Mouse (Mus musculus): ENCODE measurements at regions not wholly inside any gene's neighbourhood (a gene's known extent, or its start where the extent isn't known, plus 50 kb on each side); places are given as distances from the start of the nearest gene placed in this dataset.
A peak's percentile ranks its signal among the peaks of the same experiment; 100 is the strongest.

DNA sequence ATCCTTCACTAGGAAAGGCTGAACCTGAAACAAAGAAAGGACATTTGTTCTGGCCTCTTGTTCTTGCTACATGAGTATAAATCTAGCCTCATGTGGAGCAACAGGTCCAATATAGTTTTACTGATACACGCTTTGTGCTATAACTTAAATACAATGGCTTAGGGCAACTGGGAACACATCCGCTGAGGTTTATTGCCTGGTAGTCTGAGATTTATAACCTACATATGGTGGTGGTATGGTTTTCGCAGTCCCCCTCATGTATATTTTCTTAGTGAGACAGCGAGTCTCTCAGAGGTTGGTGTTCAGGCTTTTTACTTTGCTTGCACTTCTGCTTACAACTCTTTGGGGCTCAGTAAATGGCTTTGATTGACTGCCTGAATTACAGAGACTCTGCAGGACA lies 613.6 kb upstream of the Pkn2 start:
- H3K9ac ChIP-seq (replicated peaks; ENCODE audit: low read depth, low read length), result no peak overlapping the region
- WGBS, result 95% methylated on average over 4 of the region's 4 CpGs
- no peaks in the 10 kb centered on the region for H3K27me3 ChIP-seq (replicated peaks; ENCODE audit: control insufficient read depth, insufficient read depth, low read length)
- H3K27ac ChIP-seq (ENCODE audit: low read length), result no peak overlapping the region
- no peak overlapping the region for H3K4me3 ChIP-seq (replicated peaks; ENCODE audit: low read length)
- no peak for ATAC-seq
- H3K9me3 ChIP-seq (ENCODE audit: control insufficient read depth, low read length), result no peaks in the 10 kb centered on the region
- no peak overlapping the region for H3K4me2 ChIP-seq (ENCODE audit: low read length)
- no peaks in the 10 kb centered on the region for H3K4me1 ChIP-seq (replicated peaks; ENCODE audit: control insufficient read depth, insufficient read depth, low read length)
- no peaks in the 10 kb centered on the region for H3K36me3 ChIP-seq (ENCODE audit: control insufficient read depth, insufficient read depth)

DNA sequence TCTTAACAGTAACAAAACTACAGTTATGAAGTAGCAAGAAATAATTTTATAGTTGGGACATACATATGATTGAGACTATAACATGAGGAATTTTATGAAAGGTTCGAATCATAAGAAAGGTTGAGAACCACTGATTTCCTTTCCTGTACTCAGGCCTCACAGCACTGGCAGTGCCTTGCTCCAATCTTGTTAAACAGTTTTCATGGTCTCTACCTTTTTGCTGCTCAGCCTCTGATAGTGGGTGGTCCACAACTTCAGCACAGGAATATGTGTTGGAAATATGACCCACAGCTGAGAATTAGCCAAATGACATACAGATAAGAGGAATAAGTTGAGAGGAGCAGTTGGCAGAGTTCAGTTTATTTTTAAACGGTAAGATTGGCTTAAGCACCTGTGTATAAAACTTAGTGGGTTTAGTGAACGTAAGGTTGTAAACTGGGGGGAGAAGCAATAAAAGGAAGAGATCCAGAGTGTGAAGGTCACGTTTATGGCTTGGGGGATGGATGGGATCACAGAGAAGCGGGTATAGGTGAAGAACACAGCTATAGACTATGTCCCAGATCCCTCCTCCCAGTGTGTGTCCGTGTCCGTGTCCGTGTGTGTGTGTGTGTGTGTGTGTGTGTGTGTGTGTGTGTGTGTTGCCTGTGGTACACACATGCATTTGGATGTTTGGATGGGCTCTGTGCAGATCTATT lies 596.3 kb upstream of the Pkn2 start:
- Histone ChIP-seq H3K27me3 (replicated peaks; ENCODE audit: control insufficient read depth, insufficient read depth, low read length) (no peaks in the 10 kb centered on the region), H3K4me3 (replicated peaks; ENCODE audit: low read length) (no peak overlapping the region), H3K9me3 (ENCODE audit: control insufficient read depth, low read length) (no peaks in the 10 kb centered on the region), H3K4me1 (replicated peaks; ENCODE audit: control insufficient read depth, insufficient read depth, low read length) (no peaks in the 10 kb centered on the region), H3K36me3 (ENCODE audit: control insufficient read depth, insufficient read depth) (no peaks in the 10 kb centered on the region), H3K9ac (replicated peaks; ENCODE audit: low read depth, low read length) (no peak overlapping the region), H3K27ac (ENCODE audit: low read length) (no peak overlapping the region), H3K4me2 (ENCODE audit: low read length) (no peak overlapping the region)
- no peak for ATAC-seq
- 89% methylated on average over 8 of the region's 8 CpGs for WGBS

DNA sequence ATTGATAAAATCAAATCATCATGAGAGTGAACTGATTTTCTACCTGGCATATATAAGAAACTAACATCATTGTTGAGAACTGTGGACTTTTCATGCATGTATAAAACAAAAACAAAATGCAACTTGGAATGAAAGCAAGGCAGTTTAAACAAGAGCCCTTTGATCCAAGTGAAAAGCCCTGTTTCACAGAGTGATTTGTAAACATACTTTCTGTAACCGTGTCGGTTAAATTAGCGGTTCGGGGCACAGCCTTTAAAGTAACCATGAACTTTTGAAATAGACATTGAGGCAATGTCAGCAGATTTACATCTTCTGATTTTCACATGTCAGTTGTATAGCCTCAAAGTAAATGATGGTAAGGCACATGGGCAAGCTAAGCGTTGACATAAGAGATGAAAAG lies 593.7 kb upstream of the Pkn2 start:
- H3K27ac ChIP-seq (ENCODE audit: low read length), result no peak overlapping the region
- no peak overlapping the region for H3K4me3 ChIP-seq (replicated peaks; ENCODE audit: low read length)
- WGBS, result 53% methylated on average over 5 of the region's 5 CpGs
- H3K9me3 ChIP-seq (ENCODE audit: control insufficient read depth, low read length), result no peaks in the 10 kb centered on the region
- H3K4me2 ChIP-seq (ENCODE audit: low read length), result no peak overlapping the region
- no peak for ATAC-seq
- no peaks in the 10 kb centered on the region for H3K4me1 ChIP-seq (replicated peaks; ENCODE audit: control insufficient read depth, insufficient read depth, low read length)
- no peaks in the 10 kb centered on the region for H3K27me3 ChIP-seq (replicated peaks; ENCODE audit: control insufficient read depth, insufficient read depth, low read length)
- no peak overlapping the region for H3K9ac ChIP-seq (replicated peaks; ENCODE audit: low read depth, low read length)
- H3K36me3 ChIP-seq (ENCODE audit: control insufficient read depth, insufficient read depth), result no peaks in the 10 kb centered on the region

DNA sequence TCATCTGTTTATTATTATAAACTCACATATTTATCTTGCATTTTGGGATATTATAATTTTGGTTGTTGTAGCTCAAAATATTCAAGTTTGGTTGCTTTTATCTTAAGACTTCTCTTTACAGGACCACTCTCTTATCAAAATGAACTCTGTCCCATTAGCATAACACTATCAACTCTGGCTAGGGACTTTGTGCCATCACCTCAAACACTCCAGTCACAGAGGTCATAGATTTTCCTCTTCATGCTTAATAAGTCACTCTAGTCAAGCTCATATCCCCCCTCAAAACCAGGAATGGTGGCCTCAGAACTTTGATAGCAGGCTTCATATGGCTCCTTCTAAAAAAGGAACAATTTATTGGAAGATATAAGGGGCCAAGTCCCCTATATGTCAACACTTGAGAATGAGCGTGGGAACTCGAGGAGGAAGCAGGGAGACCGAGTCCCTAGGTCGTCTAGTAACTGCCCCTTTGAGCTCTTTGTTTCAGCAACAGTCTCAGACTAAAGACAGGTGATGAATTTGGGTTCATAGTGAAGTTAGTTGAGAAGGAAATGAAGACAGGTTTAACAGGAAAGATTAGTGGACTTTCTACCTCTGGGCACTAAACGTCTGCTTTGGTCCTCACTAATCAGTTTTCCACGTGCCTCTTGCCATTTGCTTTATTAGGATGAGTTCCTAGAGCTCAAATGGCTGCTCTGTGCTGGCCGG lies 565.4 kb upstream of the Pkn2 start:
- 67% methylated on average over 7 of the region's 7 CpGs for WGBS
- Histone ChIP-seq H3K4me2 (ENCODE audit: low read length) (no peak overlapping the region), H3K36me3 (ENCODE audit: control insufficient read depth, insufficient read depth) (no peaks in the 10 kb centered on the region), H3K9ac (replicated peaks; ENCODE audit: low read depth, low read length) (no peak overlapping the region), H3K27me3 (replicated peaks; ENCODE audit: control insufficient read depth, insufficient read depth, low read length) (no peaks in the 10 kb centered on the region), H3K9me3 (ENCODE audit: control insufficient read depth, low read length) (no peaks in the 10 kb centered on the region), H3K4me1 (replicated peaks; ENCODE audit: control insufficient read depth, insufficient read depth, low read length) (no peaks in the 10 kb centered on the region), H3K27ac (ENCODE audit: low read length) (no peak overlapping the region), H3K4me3 (replicated peaks; ENCODE audit: low read length) (no peak overlapping the region)
- ATAC-seq, result no peak

DNA sequence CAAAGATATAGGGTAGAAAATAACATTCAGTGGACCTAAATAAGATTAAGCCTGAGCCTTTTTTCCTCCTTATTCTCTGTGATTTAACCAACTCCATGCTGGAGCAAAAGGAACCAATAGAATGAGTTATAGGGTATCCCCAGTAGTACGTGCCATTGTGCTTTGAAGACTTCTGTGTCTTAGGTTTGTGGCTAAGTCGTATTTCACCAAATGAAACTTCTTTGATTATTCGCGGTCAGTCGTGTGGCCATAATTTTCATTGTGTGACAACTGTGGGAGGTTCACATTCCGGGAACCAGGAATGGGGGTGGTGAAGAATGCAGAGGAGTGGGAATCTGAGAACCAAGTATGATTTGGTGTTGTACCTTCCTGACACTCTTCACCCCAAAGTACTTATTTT lies 535.6 kb upstream of the Pkn2 start:
- WGBS, result 53% methylated on average over 6 of the region's 6 CpGs
- Histone ChIP-seq H3K27me3 (replicated peaks; ENCODE audit: control insufficient read depth, insufficient read depth, low read length) (no peaks in the 10 kb centered on the region), H3K4me2 (ENCODE audit: low read length) (no peak overlapping the region), H3K4me1 (replicated peaks; ENCODE audit: control insufficient read depth, insufficient read depth, low read length) (no peaks in the 10 kb centered on the region), H3K9ac (replicated peaks; ENCODE audit: low read depth, low read length) (no peak overlapping the region), H3K9me3 (ENCODE audit: control insufficient read depth, low read length) (no peaks in the 10 kb centered on the region), H3K4me3 (replicated peaks; ENCODE audit: low read length) (no peak overlapping the region), H3K27ac (ENCODE audit: low read length) (no peak overlapping the region), H3K36me3 (ENCODE audit: control insufficient read depth, insufficient read depth) (no peaks in the 10 kb centered on the region)
- ATAC-seq, result no peak

DNA sequence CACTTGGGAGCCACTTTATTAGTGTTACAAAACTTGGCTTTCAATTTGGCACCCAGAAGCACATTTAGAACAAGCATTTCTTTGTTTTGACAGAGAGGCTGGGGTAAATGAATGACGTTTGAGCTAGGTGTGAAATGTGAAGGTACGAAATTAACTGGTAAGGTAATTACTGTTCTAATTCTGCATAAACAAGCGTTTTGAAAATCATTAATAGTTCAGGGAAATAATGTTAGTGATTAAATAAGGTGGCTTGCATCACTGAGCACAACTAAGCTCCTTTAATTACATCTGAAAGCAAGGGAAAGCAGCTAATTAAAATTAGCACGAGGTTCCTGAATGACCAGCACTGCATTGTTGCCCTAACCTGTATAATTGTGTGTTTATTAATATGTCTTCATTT lies 529.9 kb upstream of the Pkn2 start:
- H3K36me3 ChIP-seq (ENCODE audit: control insufficient read depth, insufficient read depth), result no peaks in the 10 kb centered on the region
- peaks cover 5% of the 10 kb centered on the region; the same call in 1 of the 2 replicates for H3K27me3 ChIP-seq (replicated peaks; ENCODE audit: control insufficient read depth, insufficient read depth, low read length)
- no peak overlapping the region for H3K4me3 ChIP-seq (replicated peaks; ENCODE audit: low read length)
- no peak overlapping the region for H3K9ac ChIP-seq (replicated peaks; ENCODE audit: low read depth, low read length)
- H3K9me3 ChIP-seq (ENCODE audit: control insufficient read depth, low read length), result no peaks in the 10 kb centered on the region
- H3K27ac ChIP-seq (ENCODE audit: low read length), result no peak overlapping the region
- ATAC-seq, result 0 out of 2 replicates have a peak, but pooled peaks have one; percentile 15
- no peak overlapping the region for H3K4me2 ChIP-seq (ENCODE audit: low read length)
- WGBS, result 12% methylated on average over 4 of the region's 4 CpGs
- H3K4me1 ChIP-seq (replicated peaks; ENCODE audit: control insufficient read depth, insufficient read depth, low read length), result no peaks in the 10 kb centered on the region

DNA sequence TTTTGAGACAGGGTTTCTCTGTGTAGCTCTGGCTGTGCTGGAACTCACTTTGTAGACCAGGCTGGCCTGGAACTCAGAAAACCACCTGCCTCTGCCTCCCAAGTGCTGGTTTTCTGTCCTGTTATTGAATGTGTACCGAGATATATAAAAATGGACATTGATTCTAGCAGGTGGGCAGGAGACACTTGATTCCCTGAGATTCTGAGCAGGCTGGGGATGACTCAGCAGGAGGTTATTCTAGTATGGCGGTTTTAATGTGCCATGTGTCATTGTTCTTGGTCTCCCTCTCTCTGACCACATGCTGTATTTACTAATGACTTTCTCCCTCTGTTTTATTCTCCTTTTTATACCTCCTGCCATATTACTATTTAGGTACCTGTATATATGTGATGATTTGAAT lies 517.2 kb upstream of the Pkn2 start:
- H3K4me3 ChIP-seq (replicated peaks; ENCODE audit: low read length), result no peak overlapping the region
- ATAC-seq, result no peak
- no peaks in the 10 kb centered on the region for H3K27me3 ChIP-seq (replicated peaks; ENCODE audit: control insufficient read depth, insufficient read depth, low read length)
- H3K9me3 ChIP-seq (ENCODE audit: control insufficient read depth, low read length), result no peaks in the 10 kb centered on the region
- no peaks in the 10 kb centered on the region for H3K36me3 ChIP-seq (ENCODE audit: control insufficient read depth, insufficient read depth)
- H3K4me2 ChIP-seq (ENCODE audit: low read length), result no peak overlapping the region
- no peak overlapping the region for H3K27ac ChIP-seq (ENCODE audit: low read length)
- H3K4me1 ChIP-seq (replicated peaks; ENCODE audit: control insufficient read depth, insufficient read depth, low read length), result no peaks in the 10 kb centered on the region
- WGBS, result 68% methylated on average over 2 of the region's 2 CpGs
- H3K9ac ChIP-seq (replicated peaks; ENCODE audit: low read depth, low read length), result no peak overlapping the region

DNA sequence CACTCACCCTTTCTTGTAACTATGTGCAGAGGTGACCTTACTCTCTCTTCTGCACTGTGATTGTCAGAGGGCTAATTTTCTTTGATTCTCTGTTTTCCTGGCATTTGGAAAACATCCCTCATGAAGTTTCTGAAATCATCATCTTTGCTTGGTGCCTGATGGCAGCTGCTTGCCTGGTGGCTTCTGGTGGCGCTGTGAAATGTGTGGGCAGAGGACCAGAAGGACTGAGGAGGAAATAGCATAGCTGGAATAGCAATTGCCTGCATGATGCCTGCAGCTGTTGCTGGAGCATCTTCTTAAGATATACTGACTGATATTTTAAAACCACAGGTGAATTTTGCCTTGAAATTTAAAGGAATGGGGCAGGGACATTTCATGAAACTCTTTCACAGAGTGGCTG lies 502.6 kb upstream of the Pkn2 start:
- ATAC-seq, result no peak
- H3K27ac ChIP-seq (ENCODE audit: low read length), result no peak overlapping the region
- no peak overlapping the region for H3K9ac ChIP-seq (replicated peaks; ENCODE audit: low read depth, low read length)
- no peaks in the 10 kb centered on the region for H3K36me3 ChIP-seq (ENCODE audit: control insufficient read depth, insufficient read depth)
- WGBS, result 92% methylated on average over 1 of the region's 1 CpGs
- no peaks in the 10 kb centered on the region for H3K27me3 ChIP-seq (replicated peaks; ENCODE audit: control insufficient read depth, insufficient read depth, low read length)
- H3K9me3 ChIP-seq (ENCODE audit: control insufficient read depth, low read length), result no peaks in the 10 kb centered on the region
- H3K4me1 ChIP-seq (replicated peaks; ENCODE audit: control insufficient read depth, insufficient read depth, low read length), result no peaks in the 10 kb centered on the region; the same call in 1 of the 2 replicates
- H3K4me2 ChIP-seq (ENCODE audit: low read length), result no peak overlapping the region
- H3K4me3 ChIP-seq (replicated peaks; ENCODE audit: low read length), result no peak overlapping the region

DNA sequence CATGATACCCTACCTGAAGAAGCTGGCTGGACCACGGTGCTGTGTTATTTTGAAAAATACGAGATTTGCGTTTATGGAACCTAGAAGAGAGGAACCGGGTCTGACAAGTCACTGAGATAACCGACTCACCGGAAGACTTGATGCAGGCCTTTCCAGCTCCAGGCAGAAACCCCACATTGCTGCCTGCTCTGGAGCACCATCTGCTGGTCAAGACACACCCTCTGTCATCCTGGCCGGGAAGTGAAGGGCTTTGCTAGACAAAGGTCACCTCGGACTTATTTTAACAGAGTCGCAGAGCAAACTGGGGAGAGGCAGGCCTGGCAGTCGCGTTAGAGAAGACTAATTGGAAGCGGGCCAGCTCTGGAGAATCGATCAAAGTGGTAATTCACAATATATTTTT lies 497.4 kb upstream of the Pkn2 start:
- Histone ChIP-seq H3K27ac (ENCODE audit: low read length) (no peak overlapping the region), H3K4me2 (ENCODE audit: low read length) (peak overlapping the region; percentile 21; the same call in 1 of the 2 replicates), H3K9ac (replicated peaks; ENCODE audit: low read depth, low read length) (no peak overlapping the region), H3K36me3 (ENCODE audit: control insufficient read depth, insufficient read depth) (no peaks in the 10 kb centered on the region), H3K4me3 (replicated peaks; ENCODE audit: low read length) (no peak overlapping the region), H3K4me1 (replicated peaks; ENCODE audit: control insufficient read depth, insufficient read depth, low read length) (no peaks in the 10 kb centered on the region; the same call in 1 of the 2 replicates), H3K9me3 (ENCODE audit: control insufficient read depth, low read length) (no peaks in the 10 kb centered on the region), H3K27me3 (replicated peaks; ENCODE audit: control insufficient read depth, insufficient read depth, low read length) (no peaks in the 10 kb centered on the region)
- 17% methylated on average over 13 of the region's 13 CpGs for WGBS
- peak; percentile 84 for ATAC-seq

All from forebrain, embryonic 16.5 days (tissue).